Mouse (Mus musculus) testis, adult 2 months (tissue): ENCODE measurements around the gene Mlc1.

Source experiments
- CTCF ChIP-seq: fragments of 200-500 bp; IDR thresholded peaks from 2 replicates; pipeline ENCODE4 v1.5.1; 2012; ENCODE audit warnings: low read depth, mild to moderate bottlenecking, inconsistent platforms, low read length, moderate library complexity; ENCODE audit not compliant: control insufficient read depth, insufficient read depth, insufficient replicate concordance
- POLR2A ChIP-seq: fragments of 200-500 bp; IDR thresholded peaks from 2 replicates; pipeline ENCODE4 v1.6.1; 2012; ENCODE audit warnings: low read depth, mild to moderate bottlenecking, inconsistent platforms, low read length, moderate library complexity; ENCODE audit not compliant: control insufficient read depth

- TF ChIP-seq POLR2A = no peak
- TF ChIP-seq CTCF = no peak
Observed at GRCm38 (mm10) chr15:88957522-88957921, 21.3 kb downstream of the Mlc1 start.
